Mouse (Mus musculus): ENCODE measurements around the gene Itpr2. TPM values are rescaled to one million over a fixed set of nuclear protein-coding genes. Genes with fewer than 3 reads are reported as not detected.

The Itpr2 gene
- polyA plus RNA-seq, 1 experiment from 2014 or later: 10.9 TPM

- Histone ChIP-seq H3K4me1 (replicated peaks; ENCODE audit: control insufficient read depth, insufficient read depth) (no peaks in the 10 kb centered on the region), H3K27ac (replicated peaks) (no peak overlapping the region), H3K27me3 (ENCODE audit: control insufficient read depth, insufficient read depth, low read length) (no peaks in the 10 kb centered on the region), H3K9me3 (ENCODE audit: control insufficient read depth, low read length) (no peaks in the 10 kb centered on the region), H3K4me2 (replicated peaks; ENCODE audit: low read depth) (no peak overlapping the region), H3K36me3 (ENCODE audit: control insufficient read depth, insufficient read depth, low read length) (no peaks in the 10 kb centered on the region), H3K9ac (ENCODE audit: low read length) (no peak overlapping the region), H3K4me3 (ENCODE audit: low read depth, low read length) (no peak overlapping the region)
- 51% methylated on average over 7 of the region's 7 CpGs for WGBS
- TF ChIP-seq CTCF (IDR thresholded peaks at IDR 0.05; ENCODE audit: low read depth): no peak
- TF ChIP-seq EP300 (optimal IDR thresholded peaks at IDR 0.05): no peak
- ATAC-seq (ENCODE audit: low FRiP score, low TSS enrichment): no peak
- DNase-seq (ENCODE audit: low spot score): no peak
Observed at GRCm38 (mm10) chr6:146530363-146530762, 28.3 kb upstream of the Itpr2 start.

- no peak overlapping the region for H3K9ac ChIP-seq (ENCODE audit: low read length)
- no peaks in the 10 kb centered on the region for H3K36me3 ChIP-seq (ENCODE audit: control insufficient read depth, insufficient read depth, low read length)
- no peaks in the 10 kb centered on the region for H3K4me1 ChIP-seq (replicated peaks; ENCODE audit: control insufficient read depth, insufficient read depth)
- no peak for DNase-seq (ENCODE audit: low spot score)
- no peak overlapping the region for H3K4me2 ChIP-seq (replicated peaks; ENCODE audit: low read depth)
- no peaks in the 10 kb centered on the region for H3K27me3 ChIP-seq (ENCODE audit: control insufficient read depth, insufficient read depth, low read length)
- no peak for ATAC-seq (ENCODE audit: low FRiP score, low TSS enrichment)
- H3K27ac ChIP-seq (replicated peaks): no peak overlapping the region
- H3K4me3 ChIP-seq (ENCODE audit: low read depth, low read length): no peak overlapping the region
- no peaks in the 10 kb centered on the region for H3K9me3 ChIP-seq (ENCODE audit: control insufficient read depth, low read length)
- TF ChIP-seq CTCF (IDR thresholded peaks at IDR 0.05; ENCODE audit: low read depth) (no peak), EP300 (optimal IDR thresholded peaks at IDR 0.05) (no peak)
- WGBS: 72% methylated on average over 2 of the region's 2 CpGs
Observed at GRCm38 (mm10) chr6:146527537-146527936, 25.5 kb upstream of the Itpr2 start.

- TF ChIP-seq CTCF (IDR thresholded peaks at IDR 0.05; ENCODE audit: low read depth): no peak
- no peak for TF ChIP-seq EP300 (optimal IDR thresholded peaks at IDR 0.05)
- Histone ChIP-seq H3K36me3 (ENCODE audit: control insufficient read depth, insufficient read depth, low read length) (no peaks in the 10 kb centered on the region), H3K9ac (ENCODE audit: low read length) (no peak overlapping the region), H3K4me2 (replicated peaks; ENCODE audit: low read depth) (no peak overlapping the region), H3K4me1 (replicated peaks; ENCODE audit: control insufficient read depth, insufficient read depth) (no peaks in the 10 kb centered on the region), H3K27ac (replicated peaks) (no peak overlapping the region), H3K9me3 (ENCODE audit: control insufficient read depth, low read length) (no peaks in the 10 kb centered on the region), H3K27me3 (ENCODE audit: control insufficient read depth, insufficient read depth, low read length) (no peaks in the 10 kb centered on the region), H3K4me3 (ENCODE audit: low read depth, low read length) (no peak overlapping the region)
- ATAC-seq (ENCODE audit: low FRiP score, low TSS enrichment): no peak
- WGBS: 82% methylated on average over 2 of the region's 2 CpGs
- no peak for DNase-seq (ENCODE audit: low spot score)
Observed at GRCm38 (mm10) chr6:146525500-146525899, 23.5 kb upstream of the Itpr2 start.

- Histone ChIP-seq H3K4me2 (replicated peaks; ENCODE audit: low read depth) (no peak overlapping the region), H3K27ac (replicated peaks) (no peak overlapping the region), H3K9ac (ENCODE audit: low read length) (no peak overlapping the region), H3K9me3 (ENCODE audit: control insufficient read depth, low read length) (no peaks in the 10 kb centered on the region), H3K4me1 (replicated peaks; ENCODE audit: control insufficient read depth, insufficient read depth) (no peaks in the 10 kb centered on the region), H3K27me3 (ENCODE audit: control insufficient read depth, insufficient read depth, low read length) (no peaks in the 10 kb centered on the region), H3K36me3 (ENCODE audit: control insufficient read depth, insufficient read depth, low read length) (no peaks in the 10 kb centered on the region), H3K4me3 (ENCODE audit: low read depth, low read length) (no peak overlapping the region)
- ATAC-seq (ENCODE audit: low FRiP score, low TSS enrichment) (no peak), DNase-seq (ENCODE audit: low spot score) (no peak)
- TF ChIP-seq CTCF (IDR thresholded peaks at IDR 0.05; ENCODE audit: low read depth) (no peak), EP300 (optimal IDR thresholded peaks at IDR 0.05) (no peak)
- 81% methylated on average over 5 of the region's 5 CpGs for WGBS
Observed at GRCm38 (mm10) chr6:146521456-146522245, 19.6 kb upstream of the Itpr2 start.

- no peaks in the 10 kb centered on the region for H3K36me3 ChIP-seq (ENCODE audit: control insufficient read depth, insufficient read depth, low read length)
- DNase-seq (ENCODE audit: low spot score) (no peak), ATAC-seq (ENCODE audit: low FRiP score, low TSS enrichment) (no peak)
- H3K4me2 ChIP-seq (replicated peaks; ENCODE audit: low read depth): no peak overlapping the region
- WGBS: 66% methylated on average over 2 of the region's 2 CpGs
- H3K4me3 ChIP-seq (ENCODE audit: low read depth, low read length): no peak overlapping the region
- H3K9me3 ChIP-seq (ENCODE audit: control insufficient read depth, low read length): no peaks in the 10 kb centered on the region
- no peak overlapping the region for H3K9ac ChIP-seq (ENCODE audit: low read length)
- no peaks in the 10 kb centered on the region for H3K27me3 ChIP-seq (ENCODE audit: control insufficient read depth, insufficient read depth, low read length)
- TF ChIP-seq EP300 (optimal IDR thresholded peaks at IDR 0.05) (no peak), CTCF (IDR thresholded peaks at IDR 0.05; ENCODE audit: low read depth) (no peak)
- no peak overlapping the region for H3K27ac ChIP-seq (replicated peaks)
- no peaks in the 10 kb centered on the region for H3K4me1 ChIP-seq (replicated peaks; ENCODE audit: control insufficient read depth, insufficient read depth)
Observed at GRCm38 (mm10) chr6:146519019-146519418, 17.0 kb upstream of the Itpr2 start.

- WGBS: 53% methylated on average over 6 of the region's 6 CpGs
- Histone ChIP-seq H3K9ac (ENCODE audit: low read length) (no peak overlapping the region), H3K27me3 (ENCODE audit: control insufficient read depth, insufficient read depth, low read length) (no peaks in the 10 kb centered on the region), H3K4me1 (replicated peaks; ENCODE audit: control insufficient read depth, insufficient read depth) (no peaks in the 10 kb centered on the region), H3K4me3 (ENCODE audit: low read depth, low read length) (no peak overlapping the region), H3K27ac (replicated peaks) (no peak overlapping the region), H3K36me3 (ENCODE audit: control insufficient read depth, insufficient read depth, low read length) (no peaks in the 10 kb centered on the region), H3K9me3 (ENCODE audit: control insufficient read depth, low read length) (no peaks in the 10 kb centered on the region), H3K4me2 (replicated peaks; ENCODE audit: low read depth) (no peak overlapping the region)
- DNase-seq (ENCODE audit: low spot score): no peak
- TF ChIP-seq EP300 (optimal IDR thresholded peaks at IDR 0.05) (no peak), CTCF (IDR thresholded peaks at IDR 0.05; ENCODE audit: low read depth) (no peak)
- ATAC-seq (ENCODE audit: low FRiP score, low TSS enrichment): no peak
Observed at GRCm38 (mm10) chr6:146515936-146516335, 13.9 kb upstream of the Itpr2 start.

All from stomach, postnatal 0 days (tissue).